Mouse (Mus musculus) frontal cortex, adult 2 months (tissue): ENCODE measurements around the gene Slfn9. TPM values are rescaled to one million over a fixed set of nuclear protein-coding genes. Genes with fewer than 3 reads are reported as not detected.
"Not testable (repeated sequence)": the region's sequence is repeated elsewhere in the genome, so short reads cannot be mapped to it uniquely, and the experiment has no call there.

Experiments used
- DNase-seq, 2 experiments: peaks; one replicate each; pipeline ENCODE4 v3.0.0; 2022; ENCODE audit warnings: low spot score in 1 of 2; ENCODE audit errors: extremely low spot score in 1 of 2
- polyA plus RNA-seq: library from polyadenylated mRNA; depleted of rRNA; stranded (reverse); fragments of >200 nt; gene quantifications from 2 replicates; pipeline ENCODE4 v1.2.3, GENCODE M21; 2012

The Slfn9 gene
- polyA plus RNA-seq, 1 experiment, result 0.30 TPM

GRCm38 (mm10) chr11:82959613-82960012, 32.0 kb downstream of the Slfn9 start:
- peak in 1 of 2 experiments; percentile 60 for DNase-seq

- DNase-seq, result no peak
Measured at GRCm38 (mm10) chr11:82956925-82957324, 34.7 kb downstream of the Slfn9 start.

DNA sequence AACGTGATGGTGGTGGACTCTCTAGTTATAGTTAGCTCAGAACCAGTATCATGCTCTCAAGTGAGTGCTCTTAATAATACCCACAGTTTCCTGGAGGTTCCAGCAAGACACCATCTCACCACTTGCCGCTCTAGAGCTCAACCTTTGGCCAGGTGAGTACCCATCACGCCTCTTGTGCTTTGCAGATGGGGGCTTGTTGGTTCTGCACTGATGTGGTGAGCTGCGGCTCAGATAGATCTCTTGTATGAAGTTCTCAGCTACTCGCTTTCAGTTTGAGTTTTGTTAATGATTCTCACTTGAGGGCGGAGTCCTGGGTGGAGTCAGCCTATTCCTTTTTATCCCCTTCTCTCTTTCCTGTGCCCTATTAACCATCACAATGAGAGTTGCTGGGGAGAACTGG, 37.0 kb downstream of the Slfn9 start:
- no peak for DNase-seq

GRCm38 (mm10) chr11:82952612-82953542, 38.8 kb downstream of the Slfn9 start:
- DNase-seq, result no peak

DNA sequence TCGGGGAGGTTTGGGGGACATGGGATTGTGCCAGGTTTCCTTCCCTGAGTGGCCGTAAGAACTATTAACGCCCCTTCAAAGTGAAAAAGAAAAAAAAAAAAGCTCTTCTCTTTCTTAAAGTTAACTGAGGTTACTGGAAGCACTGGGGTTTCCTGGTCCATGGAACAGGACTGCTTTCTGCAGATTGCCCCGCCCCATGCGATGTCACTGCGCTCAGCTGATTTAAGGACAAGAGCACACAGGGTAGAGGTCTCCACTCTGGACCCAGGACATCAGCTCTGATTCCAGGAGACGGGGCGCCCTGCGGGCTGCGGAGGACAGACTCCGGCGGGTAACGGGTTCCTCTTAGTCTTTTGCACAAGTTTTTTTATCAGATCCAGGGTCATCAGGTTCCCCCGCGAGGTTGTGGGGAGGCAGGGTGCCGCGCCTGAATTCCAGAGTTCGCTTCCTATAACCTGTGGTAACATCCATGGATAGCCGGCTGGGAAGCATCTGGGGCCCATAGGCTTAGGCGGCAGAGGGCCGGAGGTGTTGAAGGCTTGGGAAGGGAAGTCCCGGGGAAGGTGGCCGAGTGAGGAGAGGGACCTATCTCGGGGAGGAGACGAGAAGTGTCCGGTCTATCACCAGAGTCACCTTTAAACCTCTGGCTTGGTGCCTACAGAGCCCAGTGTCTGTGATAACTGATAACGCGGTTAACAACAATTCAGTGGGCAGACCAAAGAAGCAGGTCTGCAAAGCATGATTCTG, 39.6 kb downstream of the Slfn9 start:
- no peak for DNase-seq

- no peak for DNase-seq
Measured at GRCm38 (mm10) chr11:82950736-82951481, 40.7 kb downstream of the Slfn9 start, which contains the start of gene Slfn5. TSS of gene Slfn5 (plus strand) at chr11:82951349.

GRCm38 (mm10) chr11:82949036-82949435, 42.6 kb downstream of the Slfn9 start:
- DNase-seq, result no peak

GRCm38 (mm10) chr11:82947457-82947856, 44.2 kb downstream of the Slfn9 start:
- DNase-seq, result no peak

DNA sequence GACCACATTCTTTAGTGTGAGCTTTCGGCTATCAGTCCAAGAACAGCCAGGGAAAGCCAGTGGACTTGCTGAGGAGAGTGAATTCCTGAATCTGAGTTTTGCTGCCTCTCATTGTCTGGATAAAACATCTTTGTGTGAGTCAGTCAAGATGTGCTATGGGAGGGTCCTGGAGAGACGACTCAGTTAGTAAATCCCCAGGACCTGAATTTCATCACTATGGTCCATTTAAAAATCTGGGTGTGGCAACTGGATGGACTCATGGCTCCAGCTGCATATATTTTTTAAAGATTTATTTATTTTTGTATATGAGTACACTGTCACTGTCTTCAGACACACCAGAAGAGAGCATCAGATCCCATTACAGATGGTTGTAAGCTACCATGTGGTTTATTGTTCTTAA, 46.0 kb downstream of the Slfn9 start:
- no peak for DNase-seq

GRCm38 (mm10) chr11:82943336-82943735, 48.3 kb downstream of the Slfn9 start:
- DNase-seq, result no peak

- DNase-seq, result no peak
Measured at GRCm38 (mm10) chr11:82933186-82933585, 58.4 kb downstream of the Slfn9 start.

GRCm38 (mm10) chr11:82931671-82932450, 59.8 kb downstream of the Slfn9 start:
- not testable (repeated sequence) for DNase-seq

DNA sequence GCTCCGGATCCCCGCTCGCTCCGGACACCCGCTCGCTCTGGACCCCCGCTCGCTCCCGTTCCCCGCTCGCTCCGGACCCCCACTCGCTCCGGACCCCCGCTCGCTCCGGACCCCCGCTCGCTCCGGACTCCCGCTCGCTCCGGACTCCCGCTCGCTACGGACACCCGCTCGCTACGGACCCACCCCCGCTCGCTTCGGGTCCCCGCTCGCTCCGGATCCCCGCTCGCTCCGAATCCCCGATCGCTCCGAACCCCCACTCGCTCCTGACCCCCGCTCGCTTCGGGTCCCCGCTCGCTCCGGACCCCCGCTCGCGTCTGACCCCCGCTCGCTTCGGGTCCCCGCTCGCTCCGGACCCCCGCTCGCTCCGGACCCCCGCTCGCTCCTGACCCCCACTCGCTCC, 60.5 kb downstream of the Slfn9 start:
- DNase-seq, result not testable (repeated sequence)

GRCm38 (mm10) chr11:82930391-82930955, 61.2 kb downstream of the Slfn9 start:
- not testable (repeated sequence) for DNase-seq

DNA sequence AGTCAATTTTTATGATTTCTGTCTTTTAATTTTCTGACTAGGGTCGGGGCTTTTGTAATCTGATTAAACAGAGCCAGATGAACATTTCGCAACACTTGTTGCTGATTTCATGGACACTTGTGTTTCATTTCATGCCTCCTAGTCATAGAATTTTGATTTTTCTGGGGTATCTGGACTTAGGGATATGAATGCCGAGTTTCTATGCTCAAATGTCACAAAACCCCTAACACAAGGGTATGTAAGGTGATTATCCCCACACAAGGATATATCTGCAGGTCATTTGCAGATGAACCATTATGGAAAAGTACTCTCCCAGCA, 62.0 kb downstream of the Slfn9 start:
- no peak for DNase-seq

GRCm38 (mm10) chr11:82928897-82929632, 62.6 kb downstream of the Slfn9 start:
- no peak for DNase-seq
